Mouse (Mus musculus) thymus, postnatal 4 days (tissue): ENCODE data around the gene Ugt2b36.
"Not testable (repeated sequence)": the region's sequence is repeated elsewhere in the genome, so short reads cannot be mapped to it uniquely, and the experiment has no call there.

Source experiments
- DNase-seq: peaks from one replicate; pipeline ENCODE4 v3.0.0; 2021

Gene Ugt2b36

DNA sequence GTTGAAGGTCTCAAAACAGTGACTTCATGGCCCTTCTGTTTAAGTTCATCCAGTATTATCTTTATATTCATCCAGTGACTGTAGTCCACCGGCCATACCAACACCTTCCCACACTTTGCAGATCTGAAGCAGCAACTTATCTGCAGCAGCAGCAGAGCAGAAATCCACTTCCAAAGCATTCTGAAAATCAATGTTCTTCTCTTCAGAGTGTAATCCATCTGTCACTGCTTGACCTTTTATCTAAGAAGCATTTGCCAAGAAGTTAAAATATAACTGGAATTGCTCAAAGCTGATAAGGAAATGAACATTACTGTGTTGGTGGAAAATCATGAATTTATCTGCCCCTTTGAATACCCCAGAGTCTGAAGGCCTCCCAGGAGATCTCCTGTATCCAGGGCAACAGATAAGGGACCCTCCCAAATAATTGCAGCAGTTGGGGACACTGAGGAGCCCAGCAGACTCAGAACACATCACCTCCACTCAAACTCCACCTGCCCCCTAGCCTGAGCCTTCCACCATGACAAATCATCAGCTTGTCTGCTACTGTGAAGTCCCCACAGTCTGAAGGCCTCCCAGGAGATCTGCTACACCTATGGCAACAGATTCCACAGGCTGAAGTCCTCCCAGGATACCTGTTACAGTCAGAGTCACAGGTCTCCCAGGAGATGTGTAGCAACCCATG, at the start of gene Ugt2b36:
Gene Ugt2b36 (minus strand): TSS at position 210 of the 682 bp plus-strand sequence.
- DNase-seq: no peak

GRCm38 (mm10) chr5:87140196-87140595, 47.8 kb upstream of the Ugt2b36 start, which contains the start of gene Ugt2b5:
Gene Ugt2b5, minus strand, starts transcription at chr5:87140318.
- not testable (repeated sequence) for DNase-seq

DNA sequence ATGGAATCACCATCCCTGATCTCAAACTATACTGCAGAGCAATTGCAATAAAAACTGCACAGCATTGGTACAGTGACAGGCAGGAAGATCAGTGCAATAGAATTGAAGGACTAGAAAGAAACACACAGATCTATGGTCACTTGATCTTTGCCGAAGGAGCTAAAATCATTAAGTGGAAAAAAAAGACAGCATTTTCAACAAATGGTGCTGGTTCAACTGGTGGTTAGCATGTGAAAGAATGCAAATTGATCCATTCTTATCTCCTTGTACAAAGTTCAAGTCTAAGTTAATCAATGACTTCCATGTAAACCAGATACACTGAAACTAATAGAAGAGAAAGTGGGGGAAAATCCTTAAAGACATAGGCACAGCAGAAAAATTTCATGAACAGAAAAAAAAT, 11.3 kb upstream of the Ugt2b36 start:
- not testable (repeated sequence) for DNase-seq

- no peak for DNase-seq
Measured at GRCm38 (mm10) chr5:87091111-87091510, 1.2 kb downstream of the Ugt2b36 start.

GRCm38 (mm10) chr5:87089264-87089663, 3.1 kb downstream of the Ugt2b36 start:
- DNase-seq: no peak

- DNase-seq: no peak
Measured at GRCm38 (mm10) chr5:87086269-87086668, 6.1 kb downstream of the Ugt2b36 start.

- no peak for DNase-seq
Measured at GRCm38 (mm10) chr5:87030624-87031023, 61.7 kb downstream of the Ugt2b36 start.

- no peak for DNase-seq
Measured at GRCm38 (mm10) chr5:87027359-87027758, 65.0 kb downstream of the Ugt2b36 start.
